Mouse (Mus musculus): ENCODE results near the gene Myoz2.

DNA sequence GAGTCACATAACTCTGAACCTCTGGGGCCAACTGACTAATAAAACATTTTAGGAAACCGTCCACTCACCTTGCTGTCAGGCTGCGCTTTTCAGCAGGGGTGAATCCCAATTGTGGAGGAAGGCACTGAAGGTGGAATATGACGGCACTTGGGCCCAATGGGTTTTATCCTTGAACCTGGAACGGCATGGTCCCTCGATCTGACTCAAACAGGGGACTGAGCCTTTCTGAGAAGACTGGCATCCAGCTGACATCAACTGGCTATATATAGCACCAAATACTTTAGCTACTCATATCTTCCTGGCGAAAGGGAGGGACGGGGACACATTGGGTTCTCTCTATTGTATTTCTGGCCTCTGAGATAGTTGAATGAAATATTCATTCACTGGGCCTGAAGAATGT lies at the start of gene Myoz2:
- no peak for TF ChIP-seq POLR2A (IDR thresholded peaks at IDR 0.05; ENCODE audit: borderline replicate concordance, extremely low read depth, low read depth, low read length)
- no peak for TF ChIP-seq CTCF (IDR thresholded peaks at IDR 0.05; ENCODE audit: insufficient read depth, low read length)

Data from lung, adult 2 months (tissue).